Mouse (Mus musculus) spleen, postnatal 14 days (tissue): Measurements from ENCODE around the gene Clcn5.
A peak's percentile ranks its signal among the peaks of the same experiment; 100 is the strongest.

Experiments used
- DNase-seq, 2 experiments: peaks; one replicate each; pipeline ENCODE4 v3.0.0; 2021 to 2022; ENCODE audit warnings: low spot score in 2 of 2

Clcn5 gene

GRCm38 (mm10) chrX:7190816-7191215 is 128.3 kb downstream of the Clcn5 start:
- no peak for DNase-seq

DNA sequence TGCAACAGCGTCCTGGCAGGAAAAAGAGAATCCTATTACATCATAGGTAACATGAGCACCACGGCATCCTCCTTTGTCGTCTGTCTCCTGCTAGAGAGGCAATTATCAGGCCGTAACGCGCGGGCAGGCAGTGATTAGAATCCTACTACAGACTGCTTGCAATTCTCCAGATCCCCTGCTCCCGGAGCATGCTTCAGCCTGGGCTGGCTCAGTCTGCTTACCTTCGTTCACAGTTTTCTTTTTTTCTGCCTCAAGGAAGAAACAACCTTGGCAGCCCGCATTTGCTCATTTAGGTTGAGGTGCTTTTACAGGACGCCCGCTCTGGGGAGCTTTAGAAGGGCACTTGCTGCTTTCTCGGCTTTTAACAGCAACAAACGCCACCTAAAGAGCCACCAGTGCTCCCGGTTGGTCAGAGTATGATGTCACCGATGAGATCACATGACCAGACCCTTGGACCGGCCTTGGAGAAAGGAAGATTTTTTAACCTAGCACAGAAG is 130.8 kb downstream of the Clcn5 start:
- DNase-seq: no peak

DNA sequence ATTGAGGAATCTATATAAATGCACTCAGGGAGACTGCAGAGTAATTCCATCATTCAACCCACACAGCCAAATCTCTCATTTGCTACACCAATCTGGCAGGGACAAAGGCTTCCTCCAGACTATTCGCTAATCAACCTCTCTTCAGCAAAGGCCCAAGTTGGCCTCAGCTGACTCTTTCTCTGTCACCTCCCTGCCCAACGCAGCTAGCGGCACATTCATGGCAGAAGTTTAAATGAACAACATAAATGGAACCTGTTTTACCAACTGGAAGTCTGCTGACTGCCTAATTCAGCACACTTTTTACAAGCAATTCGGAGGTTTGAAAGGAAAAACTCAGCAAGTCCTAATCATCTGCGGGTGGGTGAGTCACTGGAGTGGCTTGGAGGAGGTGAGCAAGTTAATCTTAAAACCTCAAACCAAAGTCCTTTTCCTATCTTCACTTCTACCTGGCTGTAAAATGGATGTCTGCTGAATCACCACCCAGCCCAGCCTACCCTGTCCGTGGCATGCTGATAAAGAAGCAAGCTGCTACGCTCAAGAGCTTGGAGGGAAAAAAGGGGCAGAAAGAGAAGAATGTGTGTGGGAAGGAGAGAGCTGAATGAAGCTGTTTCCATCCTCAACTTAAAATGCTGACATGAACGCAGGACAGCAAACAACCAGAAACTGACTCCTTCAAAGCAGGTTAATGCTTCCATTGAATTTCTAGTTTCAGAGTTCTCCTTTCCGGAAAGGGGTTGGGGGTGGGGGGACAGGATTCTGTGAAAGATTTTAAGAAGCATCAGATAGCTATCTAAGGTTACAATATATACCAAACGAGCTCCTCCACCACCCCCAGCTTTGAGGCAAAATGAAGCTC is 131.5 kb downstream of the Clcn5 start:
- DNase-seq: no peak

DNA sequence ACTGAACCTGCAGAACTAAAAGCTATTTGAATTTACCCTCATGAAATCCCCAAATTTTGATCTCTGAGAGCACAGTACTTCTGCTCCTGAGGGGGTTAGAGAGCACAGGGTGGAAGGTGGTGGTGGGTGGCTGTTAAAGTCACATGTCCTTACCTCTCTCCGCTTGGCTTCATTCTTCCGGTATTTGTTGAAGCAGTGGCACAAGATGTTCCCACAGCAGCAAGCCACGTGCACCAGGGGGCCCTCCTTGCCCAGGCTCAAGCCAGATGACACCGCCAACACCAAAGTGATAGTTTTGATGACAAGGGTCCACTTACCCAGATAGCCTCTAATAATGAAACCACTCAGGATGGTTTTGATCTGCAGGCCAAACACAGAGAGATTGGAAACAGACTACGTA is 149.0 kb downstream of the Clcn5 start:
- DNase-seq: peak; percentile 11 to 20

DNA sequence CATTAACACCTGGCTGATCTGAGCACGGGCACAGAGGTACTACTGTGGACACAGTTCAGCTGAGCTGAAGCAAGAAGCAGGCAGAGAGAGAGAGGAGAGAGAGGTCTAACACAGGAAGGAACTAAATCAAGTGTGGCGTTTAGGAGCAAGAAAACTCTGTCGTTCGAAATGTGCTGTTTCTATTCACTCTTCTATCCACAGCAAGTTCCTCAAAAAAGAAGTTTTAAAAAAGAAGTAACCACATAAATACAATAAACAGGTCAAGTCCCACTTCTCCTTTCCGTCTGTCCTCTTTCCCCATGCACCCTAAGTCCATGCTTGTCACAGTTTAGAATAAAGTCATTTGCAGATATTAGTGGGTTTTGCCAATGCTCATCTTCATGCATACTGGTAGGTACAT is 150.4 kb downstream of the Clcn5 start:
- no peak for DNase-seq

GRCm38 (mm10) chrX:7157976-7158375 is 161.2 kb downstream of the Clcn5 start:
- DNase-seq: no peak

- DNase-seq: no peak
Observed at GRCm38 (mm10) chrX:7156026-7156732, 163.0 kb downstream of the Clcn5 start.

DNA sequence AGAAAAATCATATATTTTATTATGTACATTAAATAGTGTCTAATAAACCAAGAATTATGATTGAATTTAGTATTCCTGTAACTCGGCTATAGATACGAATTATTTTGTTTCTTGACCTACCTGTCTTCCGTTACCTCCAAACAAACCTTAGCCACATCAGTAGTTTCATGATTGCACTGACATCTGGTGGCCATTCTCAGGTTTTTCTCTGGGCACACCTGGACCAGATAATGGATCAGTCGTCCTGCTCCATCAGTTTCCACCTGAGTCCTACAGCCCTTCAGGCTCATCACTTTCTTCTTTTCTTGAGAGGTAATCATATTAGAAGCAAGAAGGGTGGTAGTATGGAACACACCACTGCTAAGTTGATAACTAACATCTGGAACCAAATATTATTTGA is 169.0 kb downstream of the Clcn5 start:
- no peak for DNase-seq

DNA sequence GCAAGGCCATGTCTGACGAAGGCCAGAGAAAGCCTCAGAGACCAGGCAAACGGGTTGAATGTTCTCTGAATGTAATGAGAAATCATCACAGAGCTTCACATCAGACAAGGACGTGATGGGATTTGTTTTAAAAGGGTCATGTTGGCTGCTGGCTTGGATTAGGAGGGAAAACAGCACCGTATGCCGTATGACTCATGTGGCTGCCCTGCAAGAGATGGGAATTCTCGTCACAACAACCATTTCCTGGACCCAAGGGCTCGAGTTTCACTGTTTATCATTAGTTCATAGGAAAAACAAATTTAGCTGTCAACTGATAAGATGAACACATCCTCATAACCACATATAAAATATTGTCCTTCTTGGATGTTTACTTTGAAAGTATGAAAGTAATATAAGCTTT is 173.0 kb downstream of the Clcn5 start:
- no peak for DNase-seq

DNA sequence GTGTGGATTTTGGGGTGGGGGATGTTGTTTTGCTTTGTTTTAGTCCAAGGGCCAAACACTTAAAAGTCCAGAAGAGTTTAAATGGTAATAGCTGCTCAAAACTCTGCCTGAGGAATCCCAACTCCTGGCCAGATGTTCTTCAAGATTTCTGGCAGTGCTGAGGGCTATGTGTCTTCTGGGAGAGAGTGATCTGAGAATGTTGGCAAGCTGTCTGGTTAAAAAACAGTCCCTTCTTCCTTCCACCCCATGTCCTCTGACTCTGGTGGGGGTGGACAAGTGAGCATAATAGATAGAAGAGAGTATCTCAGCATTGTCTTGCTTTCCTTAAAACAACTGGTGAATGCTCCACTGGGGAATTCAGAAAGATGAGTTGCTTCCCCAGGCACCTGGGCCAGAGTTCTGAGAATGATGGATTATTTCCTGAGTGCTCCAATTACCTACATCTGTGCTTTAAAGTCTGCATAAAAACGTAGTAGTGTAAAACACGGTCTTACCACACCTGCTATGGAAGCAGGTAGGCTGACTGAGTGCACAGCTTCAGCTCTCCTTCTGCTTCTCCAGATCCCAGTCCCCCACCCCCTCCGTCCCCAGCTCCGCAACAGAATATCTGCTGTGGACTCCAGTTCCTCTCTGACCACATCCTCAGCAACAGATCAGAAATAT is 197.4 kb downstream of the Clcn5 start:
- DNase-seq: no peak

DNA sequence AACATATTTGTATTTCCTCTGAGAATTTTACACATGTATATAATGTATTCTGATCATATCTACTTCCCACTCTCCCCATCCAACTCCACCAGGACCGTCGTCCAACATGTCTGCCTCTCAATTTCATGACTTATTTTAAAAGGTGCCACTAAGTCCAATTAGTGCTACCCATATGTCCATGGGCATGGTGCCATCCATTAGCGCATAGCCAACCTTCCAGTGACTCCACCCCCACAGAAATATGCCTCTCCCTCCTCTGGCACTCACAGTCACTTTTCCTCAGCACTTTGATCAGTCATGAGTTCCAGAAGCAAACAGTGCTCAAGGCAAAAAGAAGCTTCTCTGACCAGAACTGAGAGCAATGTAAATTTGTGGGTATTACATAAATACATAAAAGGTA is 204.3 kb downstream of the Clcn5 start:
- DNase-seq: no peak
